Comparison of ENCODE assay signal across 14 mouse cellular contexts in the genomic region with DNA sequence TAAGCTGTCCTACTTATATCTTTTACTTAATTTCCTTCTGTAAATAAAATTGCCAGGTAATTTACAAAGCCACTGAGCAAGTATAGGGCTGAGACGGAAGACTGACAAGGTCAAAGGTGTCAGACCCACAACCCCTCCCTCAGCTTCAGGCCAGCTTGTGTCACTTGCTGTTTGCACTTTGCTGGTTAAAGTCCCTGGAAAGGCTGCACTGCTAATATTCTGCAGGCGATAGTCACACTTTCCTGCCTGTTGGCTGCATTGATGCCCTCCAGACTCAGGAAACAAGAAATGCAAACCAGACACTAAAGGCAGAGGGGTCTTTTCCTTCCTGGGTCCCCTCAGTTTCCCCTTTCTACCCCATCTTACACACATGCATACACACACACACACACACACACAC. TPM values are rescaled to one million over a fixed set of nuclear protein-coding genes. Genes with fewer than 3 reads are reported as not detected.
A peak's percentile ranks its signal among the peaks of the same experiment; 100 is the strongest.
DNase-seq lines count a peak whose midpoint lies in the region; ATAC-seq and TF ChIP-seq lines count a peak whose summit lies in the region.
"Had no signal": no experiment of that assay in that cellular context is flagged by ENCODE, and none has a peak within 500 bp of the region (broad histone marks: within the 10 kb centered on the region; RNA-seq: fewer than 3 reads in every experiment).

No protein-coding gene starts in this region.

- ATAC-seq in heart, embryonic 12.5 days (ENCODE audit: insufficient number of reproducible peaks, low FRiP score) = no peak
- ATAC-seq in kidney, embryonic 16.5 days (ENCODE audit: low FRiP score, low TSS enrichment) = no peak
- ATAC-seq in liver, embryonic 15.5 days (ENCODE audit: insufficient read depth) = no peak
- no peak for ATAC-seq in megakaryocyte-erythroid progenitor cell, adult 5-6 weeks (replicated peaks; ENCODE audit: low FRiP score, low TSS enrichment, poor library complexity, severe bottlenecking)
- ATAC-seq: midbrain, embryonic 16.5 days had no signal

- no peaks in the 10 kb centered on the region for H3K27me3 ChIP-seq in heart, embryonic 12.5 days (replicated peaks)
- H3K27me3 ChIP-seq in heart, adult 2 months (ENCODE audit: control insufficient read depth, insufficient read depth, low read length) = no peaks in the 10 kb centered on the region
- H3K27me3 ChIP-seq in kidney, embryonic 16.5 days (ENCODE audit: insufficient read depth, low read length) = 0 out of 2 replicates have a peak, but pooled peaks cover under 1% of the 10 kb centered on the region
- H3K27me3 ChIP-seq in liver, embryonic 15.5 days = no peaks in the 10 kb centered on the region
- H3K27me3 ChIP-seq: limb, embryonic 12.5 days had no signal

- H3K79me2 ChIP-seq in heart, adult 2 months (replicated peaks; ENCODE audit: control insufficient read depth, insufficient read depth, low read length) = no peaks in the 10 kb centered on the region

- WGBS in heart, embryonic 12.5 days = 59% methylated on average over 2 of the region's 2 CpGs
- WGBS in heart, adult 2 months = 62% methylated on average over 2 of the region's 2 CpGs
- 56% methylated on average over 2 of the region's 2 CpGs for WGBS in kidney, embryonic 16.5 days
- 50% methylated on average over 2 of the region's 2 CpGs for WGBS in liver, embryonic 15.5 days (ENCODE audit: insufficient replicate concordance)

- peak overlapping the region; percentile 63 for H3K27ac ChIP-seq in heart, embryonic 12.5 days (ENCODE audit: poor library complexity, severe bottlenecking)
- no peak overlapping the region; the same call in 1 of the 2 replicates for H3K27ac ChIP-seq in heart, adult 2 months
- H3K27ac ChIP-seq in kidney, embryonic 16.5 days (ENCODE audit: low read length) = peak overlapping the region; percentile 88; the same call in 1 of the 2 replicates
- peak overlapping the region; percentile 75 for H3K27ac ChIP-seq in brown adipose tissue, adult 24 weeks (replicated peaks; ENCODE audit: low read depth, low read length)
- H3K27ac ChIP-seq in liver, embryonic 15.5 days (replicated peaks) = peak overlapping the region; percentile 69
- H3K27ac ChIP-seq: left cerebral cortex, adult 2 months; limb, embryonic 12.5 days had no signal

- no peak overlapping the region; the same call in 1 of the 2 replicates for H3K9ac ChIP-seq in heart, embryonic 12.5 days
- no peak overlapping the region for H3K9ac ChIP-seq in heart, adult 2 months (ENCODE audit: low read depth, low read length)
- no peak overlapping the region for H3K9ac ChIP-seq in kidney, embryonic 16.5 days (replicated peaks; ENCODE audit: low read length)
- 0 out of 2 replicates have a peak overlapping the region, but pooled peaks have one; percentile 25 for H3K9ac ChIP-seq in liver, embryonic 15.5 days
- H3K9ac ChIP-seq: limb, embryonic 12.5 days had no signal

- no peak for TF ChIP-seq CTCF in heart, adult 2 months (IDR thresholded peaks at IDR 0.05)

- TF ChIP-seq POLR2A in heart, adult 2 months (IDR thresholded peaks at IDR 0.05; ENCODE audit: insufficient read depth, low read depth, low read length) = no peak

- H3K9me3 ChIP-seq in heart, embryonic 12.5 days (replicated peaks) = no peaks in the 10 kb centered on the region
- H3K9me3 ChIP-seq in kidney, embryonic 16.5 days (ENCODE audit: low read length) = no peaks in the 10 kb centered on the region
- no peaks in the 10 kb centered on the region for H3K9me3 ChIP-seq in liver, embryonic 15.5 days (replicated peaks)
- H3K9me3 ChIP-seq: limb, embryonic 12.5 days had no signal

- DNase-seq in heart, adult 2 months = no peak
- no peak for DNase-seq in kidney, adult 8-10 months
- DNase-seq: cerebellum, postnatal 14 days had no signal

- intact Hi-C loops in heart, adult 2 months (cut with DNase I) = loop anchor here (2.0 to 10.0 kb wide), 3 partner anchors 45 to 283 kb away; partner anchors contain the start of genes Gart, Ifnar1, Il10rb and Son

- no peak overlapping the region for H3K4me3 ChIP-seq in heart, embryonic 12.5 days
- no peak overlapping the region for H3K4me3 ChIP-seq in heart, adult 2 months
- H3K4me3 ChIP-seq in kidney, embryonic 16.5 days (ENCODE audit: low read length) = no peak overlapping the region
- no peak overlapping the region for H3K4me3 ChIP-seq in brown adipose tissue, adult 24 weeks (ENCODE audit: insufficient read depth, low read depth, low read length)
- no peak overlapping the region for H3K4me3 ChIP-seq in liver, embryonic 15.5 days (replicated peaks)
- H3K4me3 ChIP-seq: left cerebral cortex, adult 2 months; limb, embryonic 12.5 days had no signal

- TF ChIP-seq EP300 in heart, adult 2 months (IDR thresholded peaks at IDR 0.05; ENCODE audit: insufficient read depth, low read depth, low read length) = no peak

- no peaks in the 10 kb centered on the region for H3K36me3 ChIP-seq in heart, embryonic 12.5 days
- H3K36me3 ChIP-seq in heart, adult 2 months (ENCODE audit: control insufficient read depth, insufficient read depth, low read length) = no peaks in the 10 kb centered on the region; the same call in 1 of the 2 replicates
- H3K36me3 ChIP-seq in kidney, embryonic 16.5 days (ENCODE audit: insufficient read depth, low read length) = no peaks in the 10 kb centered on the region
- H3K36me3 ChIP-seq in liver, embryonic 15.5 days (replicated peaks) = no peaks in the 10 kb centered on the region
- H3K36me3 ChIP-seq: limb, embryonic 12.5 days had no signal

- no peak overlapping the region for H3K4me2 ChIP-seq in heart, embryonic 12.5 days
- no peak overlapping the region for H3K4me2 ChIP-seq in kidney, embryonic 16.5 days (replicated peaks; ENCODE audit: low read depth, low read length)
- peak overlapping the region; percentile 25; the same call in 1 of the 2 replicates for H3K4me2 ChIP-seq in liver, embryonic 15.5 days
- H3K4me2 ChIP-seq: limb, embryonic 12.5 days had no signal

- H3K4me1 ChIP-seq in heart, embryonic 12.5 days (replicated peaks) = peaks cover 33% of the 10 kb centered on the region
- H3K4me1 ChIP-seq in heart, adult 2 months (ENCODE audit: control insufficient read depth, insufficient read depth, low read length) = peaks cover 9% of the 10 kb centered on the region
- peaks cover 27% of the 10 kb centered on the region for H3K4me1 ChIP-seq in kidney, embryonic 16.5 days (ENCODE audit: insufficient read depth, low read length)
- peaks cover 24% of the 10 kb centered on the region for H3K4me1 ChIP-seq in brown adipose tissue, adult 24 weeks (ENCODE audit: control insufficient read depth, insufficient read depth, insufficient read length, low read length)
- peaks cover 84% of the 10 kb centered on the region for H3K4me1 ChIP-seq in liver, embryonic 15.5 days (replicated peaks)
- H3K4me1 ChIP-seq: limb, embryonic 12.5 days had no signal

RNA-seq across cellular contexts. Expression of gene Ifnar2, which starts 10.6 kb away (rescaled TPM):
- polyA plus RNA-seq in heart, embryonic 12.5 days (2016; fragmentation: Nextera tagmentation; extraction: Ambion mirVana) = 51.3 and 52.2 TPM in 2 replicates
- total RNA-seq in heart, adult 2 months (2021) = 10 to 100 TPM; 31.2 to 36.0 TPM
- polyA plus RNA-seq in heart, adult 2 months (2012; rRNA removed) = 39.9 and 51.6 TPM in 2 replicates
- 55.5 and 56.2 TPM in 2 replicates for polyA plus RNA-seq in kidney, embryonic 16.5 days (2015; fragmentation: Nextera tagmentation; extraction: Ambion mirVana)
- 147 and 149 TPM in 2 replicates for polyA plus RNA-seq in brown adipose tissue, adult 24 weeks (2012; ENCODE audit: insufficient read depth, insufficient read length, missing spikeins)
- 86.9 and 90.8 TPM in 2 replicates for polyA plus RNA-seq in liver, embryonic 15.5 days (2015; fragmentation: Nextera tagmentation; extraction: Ambion mirVana)
- 51.9 and 52.4 TPM in 2 replicates for total RNA-seq in megakaryocyte-erythroid progenitor cell, adult 5-6 weeks (2014; fragmentation: Nextera tagmentation)
- total RNA-seq in megakaryocyte-erythroid progenitor cell, adult 5-6 weeks (2017) = 47.2 and 50.8 TPM in 2 replicates

RNA-seq across cellular contexts. Expression of gene Gm21970, which starts 29.5 kb away (rescaled TPM):
- not detected in 2 replicates for polyA plus RNA-seq in heart, embryonic 12.5 days (2016; fragmentation: Nextera tagmentation; extraction: Ambion mirVana)
- total RNA-seq in heart, adult 2 months (2021) = not detected
- not detected in 2 replicates for polyA plus RNA-seq in heart, adult 2 months (2012; rRNA removed)
- not detected in 2 replicates for polyA plus RNA-seq in kidney, embryonic 16.5 days (2015; fragmentation: Nextera tagmentation; extraction: Ambion mirVana)
- 13.8 TPM in 1 of 2 replicates, not detected in the other for polyA plus RNA-seq in brown adipose tissue, adult 24 weeks (2012; ENCODE audit: insufficient read depth, insufficient read length, missing spikeins)
- polyA plus RNA-seq in liver, embryonic 15.5 days (2015; fragmentation: Nextera tagmentation; extraction: Ambion mirVana) = 0.31 TPM in 1 of 2 replicates, not detected in the other
- 7.6 TPM in 1 of 2 replicates, not detected in the other for total RNA-seq in megakaryocyte-erythroid progenitor cell, adult 5-6 weeks (2014; fragmentation: Nextera tagmentation)
- total RNA-seq in megakaryocyte-erythroid progenitor cell, adult 5-6 weeks (2017) = not detected in 2 replicates
- total RNA-seq: gastrocnemius, postnatal 10 days; left cerebral cortex, adult 2 months had no signal
- polyA plus RNA-seq: C2C12; hindbrain, embryonic 11.5 days; limb, embryonic 12.5 days; midbrain, embryonic 16.5 days had no signal

RNA-seq across cellular contexts. Expression of gene Il10rb, which starts 44.0 kb away (rescaled TPM):
- 40.1 and 42.6 TPM in 2 replicates for polyA plus RNA-seq in heart, embryonic 12.5 days (2016; fragmentation: Nextera tagmentation; extraction: Ambion mirVana)
- 100 to 1,000 TPM in 1 of 2 experiments, 10 to 100 TPM in 1; 98.2 to 122 TPM for total RNA-seq in heart, adult 2 months (2021)
- 136 and 182 TPM in 2 replicates for polyA plus RNA-seq in heart, adult 2 months (2012; rRNA removed)
- 38.8 and 45.1 TPM in 2 replicates for polyA plus RNA-seq in kidney, embryonic 16.5 days (2015; fragmentation: Nextera tagmentation; extraction: Ambion mirVana)
- polyA plus RNA-seq in brown adipose tissue, adult 24 weeks (2012; ENCODE audit: insufficient read depth, insufficient read length, missing spikeins) = 29.5 and 44.8 TPM in 2 replicates
- 29.9 and 34.7 TPM in 2 replicates for polyA plus RNA-seq in liver, embryonic 15.5 days (2015; fragmentation: Nextera tagmentation; extraction: Ambion mirVana)
- total RNA-seq in megakaryocyte-erythroid progenitor cell, adult 5-6 weeks (2014; fragmentation: Nextera tagmentation) = 17.3 and 20.6 TPM in 2 replicates
- total RNA-seq in megakaryocyte-erythroid progenitor cell, adult 5-6 weeks (2017) = 23.1 and 29.0 TPM in 2 replicates
